Mouse (Mus musculus) erythroblast, embryonic 14.5 days (primary cell): ENCODE data around the gene Prkcg. TPM values are rescaled to one million over a fixed set of nuclear protein-coding genes. Genes with fewer than 3 reads are reported as not detected.
A peak's percentile ranks its signal among the peaks of the same experiment; 100 is the strongest.
"Not testable (repeated sequence)": the region's sequence is repeated elsewhere in the genome, so short reads cannot be mapped to it uniquely, and the experiment has no call there.

Source experiments
- H3K27me3 ChIP-seq: 2 replicates; pipeline ENCODE4 v1.6.1; 2012; ENCODE audit warnings: inconsistent platforms; ENCODE audit not compliant: control insufficient read depth
- H3K36me3 ChIP-seq: 2 replicates; pipeline ENCODE4 v1.6.1; 2012; ENCODE audit warnings: mild to moderate bottlenecking, inconsistent platforms; ENCODE audit not compliant: control insufficient read depth
- H3K4me1 ChIP-seq: 2 replicates; pipeline ENCODE4 v1.6.1; 2012; ENCODE audit warnings: inconsistent platforms; ENCODE audit not compliant: control insufficient read depth
- H3K4me3 ChIP-seq: replicated peaks from 2 replicates; pipeline ENCODE3; 2012; ENCODE audit warnings: moderate library complexity, mild to moderate bottlenecking, inconsistent platforms
- H3K9me3 ChIP-seq: 2 replicates; pipeline ENCODE4 v1.6.1; 2012; ENCODE audit warnings: low read length, inconsistent platforms, mixed read lengths; ENCODE audit not compliant: control insufficient read depth
- GATA1 ChIP-seq: IDR thresholded peaks from 2 replicates; pipeline ENCODE4 v1.6.1; 2012; ENCODE audit warnings: low read length, inconsistent platforms, mixed read lengths
- TAL1 ChIP-seq: IDR thresholded peaks from 3 replicates; pipeline ENCODE4 v1.6.1; 2012; ENCODE audit warnings: low read length, inconsistent platforms, mixed read lengths
- polyA plus RNA-seq: library from polyadenylated mRNA; stranded (reverse); fragments of >175 nt; gene quantifications from 2 replicates; pipeline ENCODE4 v1.2.3, GENCODE M21; 2012

Prkcg gene
- polyA plus RNA-seq, 1 experiment = not detected

DNA sequence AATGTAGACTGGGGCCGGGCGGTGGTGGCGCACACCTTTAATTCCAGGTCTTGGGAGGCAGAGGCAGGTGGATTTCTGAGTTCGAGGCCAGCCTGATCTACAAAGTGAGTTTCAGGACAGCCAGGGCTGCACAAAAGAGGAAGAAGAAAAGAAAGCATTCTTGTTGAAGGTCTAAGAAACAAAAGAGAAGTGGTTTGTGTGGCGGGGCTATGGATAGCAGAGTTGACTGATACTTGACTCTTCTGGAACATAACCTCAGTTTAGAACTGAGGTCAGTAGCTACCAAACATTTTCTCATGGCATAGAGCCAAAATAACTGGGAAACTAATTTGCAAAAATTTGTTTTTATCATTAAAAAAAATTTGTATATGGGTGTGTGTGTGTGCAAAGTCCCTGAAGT is 2.9 kb upstream of the Prkcg start:
- TF ChIP-seq GATA1 = no peak
- no peak for TF ChIP-seq TAL1
- Histone ChIP-seq H3K4me1 (peaks cover 19% of the 10 kb centered on the region), H3K4me3 (no peak overlapping the region), H3K9me3 (no peaks in the 10 kb centered on the region), H3K36me3 (no peaks in the 10 kb centered on the region), H3K27me3 (no peaks in the 10 kb centered on the region)

DNA sequence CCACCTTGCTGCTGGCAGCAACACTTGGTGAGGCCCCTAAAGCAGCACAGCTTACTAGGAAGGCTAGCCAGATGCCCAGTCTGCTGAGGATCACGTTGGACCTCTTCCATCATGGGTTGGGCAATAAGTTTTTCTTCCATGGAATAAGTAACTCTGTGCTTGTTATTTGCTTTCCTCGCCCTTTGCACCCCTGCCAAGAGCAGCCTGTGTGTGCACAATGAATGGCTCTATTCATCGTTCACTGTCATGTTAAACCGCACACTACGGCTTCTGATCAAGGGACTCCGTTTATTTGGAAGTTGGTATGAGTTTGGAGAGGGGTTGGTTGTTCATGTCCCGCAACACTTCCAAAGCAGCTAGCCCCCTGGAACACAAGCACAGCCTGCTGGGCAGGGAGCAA is 1.8 kb upstream of the Prkcg start:
- no peaks in the 10 kb centered on the region for H3K27me3 ChIP-seq
- no peak overlapping the region for H3K4me3 ChIP-seq
- H3K36me3 ChIP-seq = no peaks in the 10 kb centered on the region
- peaks cover 19% of the 10 kb centered on the region for H3K4me1 ChIP-seq
- H3K9me3 ChIP-seq = no peaks in the 10 kb centered on the region
- no peak for TF ChIP-seq TAL1
- no peak for TF ChIP-seq GATA1

DNA sequence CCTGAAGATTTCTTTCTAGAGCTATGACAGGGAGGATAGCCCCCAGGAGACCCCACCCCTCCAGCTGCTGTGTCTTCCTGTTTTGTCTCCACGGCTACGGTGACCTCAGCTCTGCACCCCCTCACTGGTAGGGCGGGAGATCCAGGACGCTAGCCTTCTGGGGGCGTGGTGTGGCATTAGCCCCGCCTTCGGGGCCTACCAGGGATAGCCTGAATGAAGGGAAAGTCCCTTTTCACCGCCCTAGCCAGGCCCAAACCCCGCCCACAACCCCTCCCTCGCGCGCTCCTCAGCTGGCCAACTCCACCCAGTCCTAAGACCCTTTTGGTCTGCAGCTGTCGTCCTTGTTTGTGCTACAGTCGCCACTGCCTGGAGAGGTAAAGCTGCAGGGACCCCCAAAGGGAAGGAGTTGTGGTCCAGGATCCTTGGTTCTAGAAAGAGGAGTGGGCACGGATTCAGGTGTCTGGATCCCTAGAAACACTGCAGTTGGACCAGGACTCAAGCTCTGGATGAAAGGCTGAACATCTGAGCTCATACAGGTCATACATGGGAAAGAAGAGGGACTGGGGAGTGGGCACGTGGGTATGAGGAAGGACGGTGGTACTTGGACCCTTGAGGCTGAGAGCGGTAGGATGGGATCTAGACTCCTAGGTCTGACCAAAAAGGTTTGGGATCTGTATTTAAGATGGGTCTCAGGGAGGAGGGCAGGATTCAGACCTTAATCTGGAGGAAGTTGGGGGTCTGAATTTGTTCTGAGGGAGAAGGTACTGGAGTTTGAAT is 1.5 kb downstream of the Prkcg start:
- peak overlapping the region; percentile 51 for H3K4me3 ChIP-seq
- no peaks in the 10 kb centered on the region for H3K36me3 ChIP-seq
- no peak for TF ChIP-seq TAL1
- no peak for TF ChIP-seq GATA1
- no peaks in the 10 kb centered on the region for H3K9me3 ChIP-seq
- no peaks in the 10 kb centered on the region for H3K27me3 ChIP-seq
- H3K4me1 ChIP-seq = peaks cover 24% of the 10 kb centered on the region

DNA sequence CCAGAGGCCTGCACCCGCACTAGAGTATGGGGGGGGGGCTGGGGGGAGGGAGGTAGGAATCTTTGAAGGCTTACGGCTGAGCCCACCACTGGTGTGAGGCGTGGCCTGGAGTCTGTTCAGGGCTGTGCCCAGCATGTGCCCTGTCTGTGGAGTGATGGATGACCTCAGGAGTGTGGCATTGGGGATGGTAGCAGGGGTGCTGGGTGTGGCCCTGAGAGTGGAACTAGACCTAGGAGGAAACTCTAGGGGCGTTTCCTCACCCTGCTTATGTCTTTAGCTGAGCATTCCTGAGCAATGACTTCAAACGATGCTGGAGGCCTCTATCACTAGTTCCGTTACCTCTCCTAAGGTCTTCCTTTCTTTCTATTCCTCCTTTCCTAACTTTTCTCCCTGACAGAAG is 2.2 kb downstream of the Prkcg start:
- Histone ChIP-seq H3K36me3 (no peaks in the 10 kb centered on the region), H3K9me3 (no peaks in the 10 kb centered on the region), H3K4me3 (no peak overlapping the region), H3K27me3 (no peaks in the 10 kb centered on the region), H3K4me1 (peaks cover 24% of the 10 kb centered on the region)
- TF ChIP-seq GATA1 (no peak), TAL1 (no peak)

DNA sequence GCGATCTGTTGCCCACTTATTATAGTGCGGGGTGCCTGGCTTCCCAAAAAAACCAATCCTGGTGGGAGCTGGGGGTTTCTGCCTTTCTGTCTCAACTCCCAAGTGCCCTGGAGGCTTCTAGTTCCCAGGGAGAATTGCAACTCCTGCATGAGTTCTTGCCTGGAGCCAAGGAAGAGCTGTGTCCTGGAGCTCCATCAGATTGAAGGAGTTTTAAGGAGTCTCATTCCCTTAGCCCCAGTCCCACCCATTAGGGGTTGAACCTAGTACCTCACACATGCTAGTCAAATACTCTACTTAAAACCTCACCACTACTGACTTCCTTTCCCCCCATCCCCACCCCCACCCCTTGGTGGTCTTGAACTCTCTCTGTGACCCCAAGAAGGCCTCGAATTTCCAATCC is 2.8 kb downstream of the Prkcg start:
- H3K36me3 ChIP-seq = peaks cover 2% of the 10 kb centered on the region; the same call in 1 of the 2 replicates
- peaks cover 24% of the 10 kb centered on the region for H3K4me1 ChIP-seq
- H3K9me3 ChIP-seq = no peaks in the 10 kb centered on the region
- H3K4me3 ChIP-seq = no peak overlapping the region
- no peaks in the 10 kb centered on the region for H3K27me3 ChIP-seq
- TF ChIP-seq GATA1 = no peak
- no peak for TF ChIP-seq TAL1

DNA sequence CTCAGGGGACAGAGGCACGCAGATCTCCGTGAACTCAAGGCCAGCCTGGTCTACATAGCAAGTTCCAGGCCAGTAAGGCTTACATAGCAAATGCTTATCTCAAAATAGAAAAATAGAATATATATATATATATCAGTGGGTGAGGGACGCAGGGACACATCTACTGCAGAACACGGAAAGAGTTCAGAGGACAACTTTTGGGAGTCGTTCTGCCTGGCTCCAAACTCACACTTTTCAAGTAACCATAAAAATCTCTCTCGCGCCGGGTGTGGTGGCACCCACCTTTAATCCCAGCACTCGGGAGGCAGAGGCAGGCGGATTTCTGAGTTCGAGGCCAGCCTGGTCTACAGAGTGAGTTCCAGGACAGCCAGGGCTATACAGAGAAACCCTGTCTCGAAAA is 3.3 kb downstream of the Prkcg start:
- H3K27me3 ChIP-seq, H3K36me3 ChIP-seq, H3K4me3 ChIP-seq, H3K9me3 ChIP-seq: not testable (repeated sequence)
- peaks cover 24% of the 10 kb centered on the region for H3K4me1 ChIP-seq

DNA sequence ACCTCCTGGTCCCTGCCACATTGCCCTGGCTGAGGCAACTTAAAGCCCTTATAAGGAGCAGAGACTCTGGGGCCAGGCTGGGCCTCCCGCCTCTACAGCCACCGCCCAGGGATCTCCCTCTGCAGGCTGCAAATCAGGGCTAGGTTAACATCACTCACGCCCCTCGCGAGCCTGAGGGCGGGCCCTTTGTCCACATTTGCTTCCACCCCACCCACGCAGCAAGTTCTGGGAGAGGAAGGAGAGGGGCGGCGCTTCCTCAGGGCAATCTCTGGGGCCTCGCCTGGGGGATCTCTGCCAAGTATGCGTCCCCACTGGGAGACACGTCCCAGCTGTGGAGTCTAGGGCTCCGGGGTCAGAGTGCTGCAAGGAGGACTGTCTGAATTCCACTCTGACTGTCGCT is 3.8 kb downstream of the Prkcg start:
- TF ChIP-seq GATA1 (no peak), TAL1 (no peak)
- Histone ChIP-seq H3K27me3 (no peaks in the 10 kb centered on the region), H3K36me3 (peaks cover 9% of the 10 kb centered on the region; the same call in 1 of the 2 replicates), H3K4me3 (peak overlapping the region; percentile 49), H3K9me3 (no peaks in the 10 kb centered on the region), H3K4me1 (peaks cover 24% of the 10 kb centered on the region)

DNA sequence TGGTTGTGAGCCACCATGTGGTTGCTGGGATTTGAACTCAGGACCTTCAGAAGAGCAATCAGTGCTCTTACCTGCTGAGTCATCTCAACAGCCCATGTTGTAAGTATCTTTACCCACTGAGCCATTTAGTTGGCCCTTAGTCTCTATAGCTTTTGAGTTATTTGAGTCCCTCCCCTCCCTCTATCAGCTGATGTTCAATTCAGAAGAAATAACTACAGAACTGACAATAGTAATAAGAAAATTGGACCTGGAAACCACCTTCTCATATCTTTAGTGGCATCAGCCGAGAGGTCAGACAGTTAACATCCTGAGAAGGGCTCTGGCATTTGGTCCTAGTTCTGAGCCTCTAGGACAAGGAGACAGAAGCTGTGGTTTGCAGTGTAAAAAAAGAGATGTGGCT is 5.8 kb downstream of the Prkcg start:
- Histone ChIP-seq H3K36me3 (peaks cover 9% of the 10 kb centered on the region; the same call in 1 of the 2 replicates), H3K4me1 (peaks cover 13% of the 10 kb centered on the region), H3K9me3 (no peaks in the 10 kb centered on the region), H3K4me3 (no peak overlapping the region), H3K27me3 (no peaks in the 10 kb centered on the region)
- TF ChIP-seq TAL1 = no peak
- TF ChIP-seq GATA1 = no peak

DNA sequence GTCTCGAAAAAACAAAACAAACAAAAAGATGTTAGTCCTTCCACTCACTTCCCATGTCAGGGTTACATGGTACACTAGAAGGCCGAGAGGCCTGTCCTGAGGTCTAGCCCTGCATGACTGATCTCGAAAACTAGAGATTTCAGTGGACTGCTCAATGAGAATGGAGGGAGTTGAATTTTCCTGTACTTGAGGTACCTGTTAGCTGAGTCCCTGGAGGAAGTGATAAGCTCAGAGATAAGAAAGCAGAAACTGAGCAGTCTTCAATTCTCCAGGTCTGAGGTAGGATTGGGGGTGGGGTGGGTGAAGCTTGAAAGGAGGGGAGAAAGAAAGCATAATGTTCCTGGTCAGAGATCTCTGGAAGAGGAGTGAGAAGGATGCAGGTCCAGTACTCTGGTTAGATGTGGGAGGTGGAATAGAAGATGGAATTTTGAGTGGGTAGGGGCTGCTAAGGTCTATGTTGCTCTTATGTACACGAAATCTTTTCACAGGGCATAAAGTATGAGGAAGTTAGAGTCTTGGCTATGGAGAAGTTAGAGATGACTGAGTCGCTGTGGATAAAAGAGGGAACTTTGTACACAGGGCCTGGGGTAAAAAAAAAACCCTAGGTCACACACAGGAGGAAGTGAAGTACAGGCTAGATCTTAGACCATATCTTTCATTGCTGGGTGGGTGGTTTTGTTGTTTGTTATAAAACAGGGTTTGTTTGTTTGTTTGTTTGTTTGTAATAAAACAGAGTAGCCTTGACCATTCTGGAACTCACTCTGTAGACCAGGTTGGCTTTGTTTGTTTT is 6.5 kb downstream of the Prkcg start:
- Histone ChIP-seq H3K9me3 (no peaks in the 10 kb centered on the region), H3K4me1 (peaks cover 6% of the 10 kb centered on the region), H3K27me3 (peaks cover 2% of the 10 kb centered on the region; the same call in 1 of the 2 replicates), H3K4me3 (no peak overlapping the region), H3K36me3 (peaks cover 9% of the 10 kb centered on the region; the same call in 1 of the 2 replicates)
- TF ChIP-seq GATA1 (no peak), TAL1 (no peak)
